Mouse (Mus musculus) forebrain, embryonic 13.5 days (tissue): ENCODE data around the gene Synj2. TPM values are rescaled to one million over a fixed set of nuclear protein-coding genes. Genes with fewer than 3 reads are reported as not detected.

ENCODE experiments used
- ATAC-seq: fragments of 200-750 bp; cut with Nextera tagmentation; 2 replicates; pipeline ENCODE4 v1.8.0; 2017
- H3K27ac ChIP-seq: fragments of 300-500 bp; sonication (generic); 2 replicates; pipeline ENCODE4 v1.5.1; 2015; ENCODE audit warnings: inconsistent platforms, mild to moderate bottlenecking, moderate library complexity
- H3K27me3 ChIP-seq: fragments of 300-500 bp; sonication (generic); 2 replicates; pipeline ENCODE4 v1.6.1; 2015; ENCODE audit warnings: mild to moderate bottlenecking, inconsistent platforms
- H3K36me3 ChIP-seq: fragments of 300-500 bp; sonication (generic); 2 replicates; pipeline ENCODE4 v1.6.1; 2015; ENCODE audit warnings: mild to moderate bottlenecking, inconsistent platforms; ENCODE audit not compliant: poor library complexity, severe bottlenecking
- H3K4me1 ChIP-seq: fragments of 300-500 bp; sonication (generic); 2 replicates; pipeline ENCODE4 v1.6.1; 2015; ENCODE audit warnings: inconsistent platforms
- H3K4me2 ChIP-seq: fragments of 300-500 bp; sonication (generic); 2 replicates; pipeline ENCODE4 v1.6.1; 2015; ENCODE audit warnings: inconsistent platforms, mild to moderate bottlenecking, moderate library complexity
- H3K4me3 ChIP-seq: fragments of 300-500 bp; sonication (generic); 2 replicates; pipeline ENCODE4 v1.5.1; 2015; ENCODE audit warnings: mild to moderate bottlenecking, inconsistent platforms
- H3K9ac ChIP-seq: fragments of 300-500 bp; sonication (generic); 2 replicates; pipeline ENCODE4 v1.6.1; 2015; ENCODE audit warnings: mild to moderate bottlenecking, inconsistent platforms
- H3K9me3 ChIP-seq: fragments of 300-500 bp; sonication (generic); replicated peaks from 2 replicates; pipeline ENCODE4 v1.6.1; 2016; ENCODE audit warnings: inconsistent platforms
- WGBS: fragments of 180-500 bp; shearing (Covaris S2); methylation state at CpG from one replicate; pipeline ENCODE4 v1.1.7; 2015; 5-methylcytosine and 5-hydroxymethylcytosine counted together
- polyA plus RNA-seq: library from polyadenylated mRNA; unstranded; fragments of >200 nt; fragmentation: Nextera tagmentation; extraction: Ambion mirVana; gene quantifications from 2 replicates; pipeline ENCODE4 v1.2.1, GENCODE M21; 2015

Synj2 gene
- polyA plus RNA-seq, 1 experiment from 2014 or later, result 0.46 TPM

DNA sequence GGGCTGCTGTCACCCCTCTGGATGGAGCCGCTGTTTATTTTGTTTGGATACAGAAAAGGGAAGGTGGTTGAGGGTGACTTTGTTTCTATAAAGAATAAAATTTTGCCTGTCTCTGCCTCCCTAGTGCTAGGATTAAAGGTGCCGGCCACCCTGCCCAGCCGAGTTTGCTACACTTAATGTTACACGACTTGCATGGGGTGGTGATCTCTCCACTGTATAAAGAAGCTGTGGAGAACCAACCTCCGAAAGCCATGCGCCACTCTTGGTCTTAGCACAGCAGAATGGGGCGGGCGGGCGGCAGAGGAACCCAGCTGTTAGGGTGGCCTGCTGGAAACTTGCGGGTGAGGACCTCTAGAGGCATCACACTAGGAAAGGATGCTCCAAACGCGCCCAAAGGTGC is 1.2 kb upstream of the Synj2 start:
- Histone ChIP-seq H3K4me1 (peaks cover 17% of the 10 kb centered on the region), H3K4me3 (no peak overlapping the region), H3K9ac (no peak overlapping the region), H3K36me3 (no peaks in the 10 kb centered on the region), H3K9me3 (no peaks in the 10 kb centered on the region), H3K27me3 (peaks cover 44% of the 10 kb centered on the region), H3K27ac (no peak overlapping the region), H3K4me2 (no peak overlapping the region)
- WGBS, result 55% methylated on average over 12 of the region's 12 CpGs
- no peak for ATAC-seq

DNA sequence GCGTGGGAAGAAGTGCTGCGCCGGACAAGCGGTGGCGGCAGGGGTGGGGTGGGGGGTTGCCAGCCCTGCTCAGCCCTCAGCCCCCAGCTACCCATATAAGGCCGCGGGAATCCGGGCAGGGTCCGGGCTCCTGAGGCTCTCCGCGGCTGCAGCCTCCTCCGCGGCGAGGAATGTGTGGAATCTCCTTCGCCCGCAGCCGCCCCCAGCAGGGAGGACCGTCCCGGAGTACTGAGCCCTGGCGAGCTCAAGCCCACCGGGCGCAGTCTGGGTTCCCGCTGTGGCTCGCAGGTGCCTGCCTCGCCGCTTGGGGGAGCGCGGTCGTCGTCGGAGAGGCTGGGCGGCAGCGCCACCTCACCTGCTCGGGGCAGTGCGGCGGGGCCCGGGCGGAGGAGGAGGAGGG is 288 bp upstream of the Synj2 start:
- H3K4me2 ChIP-seq, result peak overlapping the region; percentile 80
- H3K27me3 ChIP-seq, result peaks cover 43% of the 10 kb centered on the region
- H3K36me3 ChIP-seq, result no peaks in the 10 kb centered on the region
- H3K9ac ChIP-seq, result peak overlapping the region; percentile 53
- 1% methylated on average over 23 of the region's 38 CpGs for WGBS
- H3K4me1 ChIP-seq, result peaks cover 12% of the 10 kb centered on the region; the same call in 1 of the 2 replicates
- no peak overlapping the region for H3K27ac ChIP-seq
- no peaks in the 10 kb centered on the region for H3K9me3 ChIP-seq
- ATAC-seq, result peak; percentile 92
- H3K4me3 ChIP-seq, result peak overlapping the region; percentile 54

DNA sequence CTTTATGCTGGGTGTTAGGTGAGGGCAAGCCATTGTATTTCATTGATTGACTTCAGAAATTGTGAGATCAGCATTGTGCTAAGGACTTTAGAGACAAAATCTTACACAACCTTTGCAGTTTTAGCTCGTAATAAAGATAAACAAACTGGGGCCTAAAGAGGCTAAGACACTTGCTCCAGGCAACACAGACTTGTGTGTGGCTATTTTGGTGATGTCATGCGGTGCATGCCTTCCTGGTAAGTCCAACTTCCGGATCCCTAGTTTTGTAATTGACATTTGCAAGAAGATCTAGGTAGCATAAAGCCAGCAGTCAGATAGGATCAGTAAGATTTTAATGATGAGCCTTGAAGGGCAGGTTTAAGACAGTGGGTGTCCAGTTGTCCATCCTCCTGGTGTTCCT is 1.1 kb downstream of the Synj2 start:
- no peak for ATAC-seq
- no peak overlapping the region for H3K4me2 ChIP-seq
- H3K9ac ChIP-seq, result no peak overlapping the region
- H3K9me3 ChIP-seq, result no peaks in the 10 kb centered on the region
- peaks cover 9% of the 10 kb centered on the region; the same call in 1 of the 2 replicates for H3K4me1 ChIP-seq
- no peak overlapping the region for H3K4me3 ChIP-seq
- no peaks in the 10 kb centered on the region for H3K36me3 ChIP-seq
- H3K27me3 ChIP-seq, result peaks cover 41% of the 10 kb centered on the region
- 85% methylated on average over 3 of the region's 3 CpGs for whole genome bisulfite sequencing
- no peak overlapping the region for H3K27ac ChIP-seq

DNA sequence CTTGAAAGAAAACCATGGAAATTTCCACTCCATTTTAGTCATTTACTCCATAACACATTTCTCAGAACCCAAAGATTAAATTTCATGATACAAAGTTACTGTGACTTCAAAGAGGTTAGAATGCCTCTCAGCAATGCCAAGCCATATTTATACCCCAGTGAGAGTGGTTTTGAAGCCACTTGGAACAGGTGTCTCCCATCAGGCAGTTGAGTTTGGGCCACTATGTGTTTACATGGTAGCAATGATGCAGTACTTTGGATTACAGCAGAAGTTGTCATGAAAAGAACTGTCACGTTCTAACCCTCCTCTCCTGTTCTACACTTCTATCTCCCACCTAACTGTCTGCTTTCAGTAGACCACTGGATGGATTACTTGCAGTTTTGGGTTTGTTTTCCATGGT is 2.0 kb downstream of the Synj2 start:
- peaks cover 9% of the 10 kb centered on the region; the same call in 1 of the 2 replicates for H3K4me1 ChIP-seq
- H3K4me3 ChIP-seq, result no peak overlapping the region
- H3K4me2 ChIP-seq, result no peak overlapping the region
- H3K27me3 ChIP-seq, result peaks cover 40% of the 10 kb centered on the region
- 71% methylated on average over 1 of the region's 1 CpGs for WGBS
- no peak overlapping the region for H3K9ac ChIP-seq
- no peak overlapping the region for H3K27ac ChIP-seq
- no peaks in the 10 kb centered on the region for H3K9me3 ChIP-seq
- H3K36me3 ChIP-seq, result no peaks in the 10 kb centered on the region
- no peak for ATAC-seq

DNA sequence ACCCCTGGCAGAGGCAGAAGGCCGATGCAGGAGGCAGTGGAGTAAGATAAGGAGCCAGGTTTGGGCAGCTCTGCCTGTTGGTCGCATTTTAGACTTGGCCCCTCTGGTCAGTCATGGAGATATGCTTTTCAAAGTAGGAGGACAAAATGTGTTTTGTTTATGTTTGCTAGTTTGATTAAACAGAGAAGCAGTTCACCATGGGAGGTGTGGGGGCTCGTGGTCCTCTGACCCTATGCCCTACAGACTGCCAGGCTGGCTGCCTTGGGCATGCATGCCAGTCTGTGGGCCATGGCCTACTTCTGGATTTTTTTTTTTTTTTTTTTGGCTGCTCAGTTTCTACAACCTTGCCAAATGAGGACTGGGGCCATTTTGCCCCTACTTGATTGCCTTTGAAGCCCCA is 6.0 kb downstream of the Synj2 start:
- no peaks in the 10 kb centered on the region for H3K9me3 ChIP-seq
- no peak for ATAC-seq
- whole genome bisulfite sequencing, result 78% methylated on average over 3 of the region's 3 CpGs
- H3K27me3 ChIP-seq, result peaks cover 7% of the 10 kb centered on the region
- H3K4me2 ChIP-seq, result no peak overlapping the region
- no peak overlapping the region for H3K4me3 ChIP-seq
- H3K9ac ChIP-seq, result no peak overlapping the region
- H3K4me1 ChIP-seq, result no peaks in the 10 kb centered on the region
- H3K27ac ChIP-seq, result no peak overlapping the region
- no peaks in the 10 kb centered on the region for H3K36me3 ChIP-seq

DNA sequence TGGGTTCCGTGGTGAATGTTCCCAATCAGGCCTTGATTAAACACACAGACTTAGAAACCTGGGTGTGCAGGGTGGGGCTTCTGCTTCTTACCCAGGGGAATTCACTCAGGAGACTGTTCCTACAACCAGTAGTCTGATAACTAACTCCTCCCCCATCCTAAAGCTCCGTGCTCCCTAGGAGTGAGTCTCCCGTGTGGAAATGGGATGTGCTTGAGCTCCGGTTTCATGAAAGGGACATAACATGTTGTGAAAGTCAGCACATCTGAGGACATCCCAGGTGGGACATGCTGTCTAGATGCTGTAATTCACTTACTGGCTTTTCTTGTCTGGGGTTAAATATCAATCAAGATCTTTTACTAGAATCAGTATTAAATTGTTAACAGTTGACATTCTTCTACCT is 11.4 kb downstream of the Synj2 start:
- WGBS, result 90% methylated on average over 4 of the region's 4 CpGs
- no peaks in the 10 kb centered on the region for H3K27me3 ChIP-seq
- no peaks in the 10 kb centered on the region for H3K9me3 ChIP-seq
- no peak overlapping the region for H3K27ac ChIP-seq
- no peak overlapping the region for H3K4me2 ChIP-seq
- H3K36me3 ChIP-seq, result no peaks in the 10 kb centered on the region
- H3K4me3 ChIP-seq, result no peak overlapping the region
- ATAC-seq, result no peak
- no peak overlapping the region for H3K9ac ChIP-seq
- no peaks in the 10 kb centered on the region for H3K4me1 ChIP-seq

DNA sequence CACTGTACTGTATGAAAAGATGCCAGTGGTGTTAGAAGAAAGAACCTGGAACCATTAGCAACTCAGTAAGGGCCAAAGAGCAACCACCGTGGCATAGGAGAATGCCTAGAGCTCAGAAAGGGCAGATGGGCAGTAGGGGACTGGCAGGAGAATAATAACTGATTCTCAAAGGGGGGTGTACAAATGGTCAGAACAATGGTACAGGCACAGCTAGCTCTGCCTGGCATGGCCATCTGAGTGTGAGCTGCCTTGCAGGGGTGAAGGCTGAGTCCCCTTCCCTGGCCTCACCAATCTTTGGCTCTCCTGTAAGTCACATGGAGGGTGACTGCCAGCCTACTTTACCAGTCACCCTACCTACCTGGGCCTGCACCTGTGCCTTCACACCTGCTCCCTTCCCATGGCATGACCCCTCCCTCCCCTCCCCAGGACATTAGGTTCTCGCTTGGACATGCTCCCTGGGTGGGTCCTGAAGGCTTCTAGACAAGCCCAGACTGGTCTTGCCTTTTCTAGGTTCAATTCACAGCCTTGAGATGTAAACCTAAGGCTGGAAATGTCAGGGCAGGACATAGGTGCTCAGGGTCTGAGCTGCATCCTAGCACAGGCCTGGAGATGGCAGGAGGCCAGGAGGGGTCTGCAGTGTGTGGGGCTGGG is 15.4 kb downstream of the Synj2 start:
- WGBS, result 73% methylated on average over 2 of the region's 2 CpGs
- H3K4me1 ChIP-seq, result no peaks in the 10 kb centered on the region

DNA sequence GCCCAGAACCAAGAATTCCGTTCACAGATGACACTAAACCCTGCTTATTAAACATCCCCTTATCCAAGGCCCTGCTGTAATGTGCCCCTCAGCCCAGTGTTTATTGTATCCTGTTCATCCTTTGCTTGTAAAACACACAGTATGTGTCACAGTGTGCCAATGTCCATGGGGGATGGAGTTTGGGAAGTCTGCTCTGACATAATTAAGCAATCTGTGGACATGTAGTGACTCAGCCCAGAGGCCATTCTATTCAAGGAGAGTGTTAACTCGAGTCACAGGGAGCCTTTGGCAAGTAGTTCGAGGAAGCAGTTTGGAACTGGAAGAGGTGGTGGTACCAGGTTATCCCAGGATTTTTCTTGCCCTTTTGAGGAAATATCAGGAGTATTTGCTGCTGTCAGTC is 16.0 kb downstream of the Synj2 start:
- no peak for ATAC-seq
- Histone ChIP-seq H3K9me3 (no peaks in the 10 kb centered on the region), H3K4me2 (no peak overlapping the region), H3K27me3 (no peaks in the 10 kb centered on the region), H3K4me1 (no peaks in the 10 kb centered on the region), H3K36me3 (no peaks in the 10 kb centered on the region), H3K9ac (no peak overlapping the region), H3K27ac (no peak overlapping the region), H3K4me3 (no peak overlapping the region)
- 65% methylated on average over 3 of the region's 3 CpGs for WGBS

More for the DNA sequence above, 15.4 kb downstream of the Synj2 start:
- Histone ChIP-seq H3K4me2 (no peak overlapping the region), H3K36me3 (no peaks in the 10 kb centered on the region), H3K9me3 (no peaks in the 10 kb centered on the region), H3K9ac (no peak overlapping the region), H3K4me3 (no peak overlapping the region), H3K27me3 (no peaks in the 10 kb centered on the region), H3K27ac (no peak overlapping the region)
- ATAC-seq, result no peak

DNA sequence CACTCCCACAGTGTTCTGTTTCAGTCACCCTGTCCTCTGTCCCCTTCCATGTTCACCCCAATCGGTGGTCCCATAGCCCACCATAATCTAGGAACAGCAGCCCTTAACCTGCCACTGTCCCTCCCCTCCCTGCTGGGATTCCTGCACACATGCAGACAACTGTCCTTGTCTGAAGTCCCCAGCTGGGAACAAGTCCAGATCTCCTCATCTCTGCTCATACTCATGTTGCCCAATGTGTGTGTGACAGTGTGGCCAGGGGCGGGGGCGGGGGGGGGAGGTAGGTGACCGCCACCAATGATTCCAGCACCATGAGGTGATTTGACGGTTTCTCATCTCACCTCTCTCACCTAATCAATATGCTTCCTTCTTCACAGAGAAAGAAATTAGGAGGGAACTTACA is 17.1 kb downstream of the Synj2 start:
- 93% methylated on average over 5 of the region's 5 CpGs for WGBS
- Histone ChIP-seq H3K27ac (no peak overlapping the region), H3K9ac (no peak overlapping the region), H3K27me3 (no peaks in the 10 kb centered on the region), H3K4me2 (no peak overlapping the region), H3K4me1 (no peaks in the 10 kb centered on the region), H3K9me3 (no peaks in the 10 kb centered on the region; the same call in 1 of the 2 replicates), H3K4me3 (no peak overlapping the region), H3K36me3 (no peaks in the 10 kb centered on the region)
- ATAC-seq, result no peak

DNA sequence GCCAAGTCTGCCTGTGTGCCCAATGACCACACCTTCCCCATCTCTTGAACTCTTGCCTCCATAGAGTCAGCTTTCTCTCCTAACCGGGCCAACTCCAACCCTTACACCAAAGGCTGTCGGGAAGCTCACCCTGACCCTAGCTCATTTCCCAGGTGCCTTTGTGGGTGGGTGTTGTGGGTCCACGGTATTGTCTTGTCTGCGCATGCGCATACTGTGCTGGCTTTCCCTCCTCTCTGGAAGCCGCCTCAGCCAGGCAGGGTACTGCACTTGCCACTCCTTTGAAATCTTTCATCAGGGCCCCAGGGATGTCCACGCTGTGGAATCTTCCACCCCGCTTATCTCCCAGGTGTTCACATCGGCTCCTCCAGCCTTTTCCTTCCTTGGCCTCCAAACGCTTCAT is 17.6 kb downstream of the Synj2 start:
- 85% methylated on average over 10 of the region's 10 CpGs for WGBS
- ATAC-seq, result no peak
- no peaks in the 10 kb centered on the region for H3K27me3 ChIP-seq

DNA sequence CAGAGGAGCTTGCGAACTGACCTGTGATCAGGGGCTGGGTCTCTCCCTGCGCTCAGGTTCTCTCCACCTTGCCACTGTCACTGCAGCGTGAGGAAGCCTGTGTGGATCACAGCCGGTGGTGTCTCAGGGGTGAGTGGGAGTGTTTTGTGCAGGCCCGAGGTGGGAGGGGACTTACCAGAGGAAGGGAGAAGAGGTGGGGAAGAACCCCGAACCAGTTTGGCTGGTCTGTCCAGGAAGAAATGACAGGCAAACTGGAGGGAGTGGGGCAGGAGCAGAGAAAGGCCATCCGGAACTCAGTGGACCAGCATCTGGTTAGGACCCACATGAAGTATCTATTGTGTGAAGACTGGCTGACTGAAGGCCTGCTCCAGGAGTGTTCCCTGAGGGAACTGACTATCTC is 18.0 kb downstream of the Synj2 start:
- ATAC-seq, result no peak

More for the DNA sequence above, 17.6 kb downstream of the Synj2 start:
- Histone ChIP-seq H3K9ac (no peak overlapping the region), H3K9me3 (no peaks in the 10 kb centered on the region; the same call in 1 of the 2 replicates), H3K27ac (no peak overlapping the region), H3K4me3 (no peak overlapping the region), H3K4me2 (no peak overlapping the region), H3K4me1 (no peaks in the 10 kb centered on the region), H3K36me3 (no peaks in the 10 kb centered on the region)

DNA sequence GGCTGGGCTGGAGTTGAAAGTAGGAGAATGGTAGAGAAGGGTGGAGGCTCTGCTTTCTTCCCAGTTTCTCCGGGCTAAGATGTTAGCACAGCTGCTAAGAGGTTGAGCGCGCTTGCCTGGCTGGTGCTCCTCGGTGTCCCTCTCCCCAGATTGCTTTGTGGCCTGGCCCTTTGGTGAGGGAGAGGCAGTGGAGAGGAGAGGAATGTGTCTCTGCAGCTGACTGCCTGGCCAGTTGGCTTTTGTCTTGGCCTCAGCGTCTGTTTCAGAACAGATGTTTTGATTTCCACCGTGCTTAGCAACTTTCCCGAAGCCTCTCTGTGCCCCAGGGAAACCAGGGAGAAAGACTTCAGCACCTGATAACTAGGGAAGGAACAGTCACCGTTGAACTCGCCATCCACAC is 18.7 kb downstream of the Synj2 start:
- Histone ChIP-seq H3K36me3 (no peaks in the 10 kb centered on the region), H3K27ac (no peak overlapping the region), H3K4me2 (no peak overlapping the region), H3K9ac (no peak overlapping the region), H3K27me3 (no peaks in the 10 kb centered on the region), H3K4me3 (no peak overlapping the region), H3K4me1 (no peaks in the 10 kb centered on the region), H3K9me3 (no peaks in the 10 kb centered on the region; the same call in 1 of the 2 replicates)
- ATAC-seq, result no peak
- 77% methylated on average over 9 of the region's 9 CpGs for WGBS

More for the DNA sequence above, 18.0 kb downstream of the Synj2 start:
- Histone ChIP-seq H3K36me3 (no peaks in the 10 kb centered on the region), H3K9me3 (no peaks in the 10 kb centered on the region; the same call in 1 of the 2 replicates), H3K4me1 (no peaks in the 10 kb centered on the region), H3K9ac (no peak overlapping the region), H3K27me3 (no peaks in the 10 kb centered on the region), H3K27ac (no peak overlapping the region), H3K4me3 (no peak overlapping the region), H3K4me2 (no peak overlapping the region)
- WGBS, result 76% methylated on average over 7 of the region's 7 CpGs

DNA sequence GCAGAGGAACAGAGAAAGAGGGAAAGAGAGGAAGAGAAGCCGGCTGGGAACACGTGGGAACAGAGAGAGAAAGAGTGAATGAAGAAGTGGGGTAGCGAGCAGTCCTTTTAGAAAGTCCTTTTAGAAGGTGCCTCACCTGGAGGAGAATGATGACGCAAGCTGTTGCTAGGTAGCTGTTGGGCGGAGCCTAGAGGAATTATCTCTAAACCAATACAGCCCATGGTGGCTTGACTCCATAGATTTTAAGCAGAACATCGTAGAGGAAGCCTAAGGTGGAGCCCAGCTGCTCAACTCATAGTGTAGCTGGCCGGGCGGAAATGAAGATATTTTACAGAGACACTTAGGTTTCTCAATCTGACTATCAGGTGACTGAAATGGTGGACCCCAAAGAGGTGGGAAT is 22.7 kb downstream of the Synj2 start:
- Histone ChIP-seq H3K4me3 (no peak overlapping the region), H3K4me2 (no peak overlapping the region), H3K36me3 (no peaks in the 10 kb centered on the region), H3K9me3 (no peaks in the 10 kb centered on the region; the same call in 1 of the 2 replicates), H3K4me1 (no peaks in the 10 kb centered on the region), H3K27ac (no peak overlapping the region), H3K9ac (no peak overlapping the region), H3K27me3 (no peaks in the 10 kb centered on the region)
- no peak for ATAC-seq
- WGBS, result 90% methylated on average over 8 of the region's 8 CpGs
